Mouse (Mus musculus): ENCODE measurements at regions not wholly inside any gene's neighbourhood (a gene's known extent, or its start where the extent isn't known, plus 50 kb on each side); places are given as distances from the start of the nearest gene placed in this dataset.
"Not testable (repeated sequence)": the region's sequence is repeated elsewhere in the genome, so short reads cannot be mapped to it uniquely, and the experiment has no call there.

DNA sequence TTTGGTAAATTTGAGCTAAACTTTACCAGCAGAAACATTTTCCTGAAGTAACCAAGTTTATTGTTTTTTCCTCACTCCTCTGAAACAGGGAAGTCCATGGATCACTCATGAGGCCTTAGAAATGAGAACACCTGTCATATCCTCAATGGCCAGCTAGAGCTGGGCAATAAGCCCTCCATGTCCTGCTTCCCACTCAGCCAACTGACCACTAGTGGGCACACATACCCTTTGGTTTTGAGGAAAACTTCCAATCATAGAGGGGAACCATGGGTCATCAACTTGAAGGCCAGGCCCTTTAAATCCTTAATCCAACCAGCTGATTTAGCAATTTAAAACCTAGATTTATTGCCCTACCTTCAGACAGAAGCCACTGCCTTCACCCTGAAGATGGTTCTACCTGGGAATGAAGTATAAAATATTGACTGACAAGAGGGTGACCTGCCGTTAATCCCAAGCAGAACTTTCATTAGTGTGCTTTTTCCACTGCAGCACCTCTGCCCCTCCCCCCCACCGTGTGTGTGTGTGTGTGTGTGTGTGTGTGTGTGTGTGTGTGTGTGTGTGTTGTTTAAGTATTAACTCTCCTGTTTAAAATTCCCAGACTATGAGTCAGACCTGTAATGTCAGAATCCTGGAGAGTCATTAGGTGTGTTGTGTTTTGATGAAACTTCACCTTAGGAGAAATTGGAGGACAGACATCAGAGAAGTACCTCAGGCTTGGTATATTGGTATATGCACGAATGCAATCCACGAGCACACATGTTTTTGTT, 312.3 kb downstream of the Hdgfl1 start:
- DNase-seq (ENCODE audit: low read depth): no peak

DNA sequence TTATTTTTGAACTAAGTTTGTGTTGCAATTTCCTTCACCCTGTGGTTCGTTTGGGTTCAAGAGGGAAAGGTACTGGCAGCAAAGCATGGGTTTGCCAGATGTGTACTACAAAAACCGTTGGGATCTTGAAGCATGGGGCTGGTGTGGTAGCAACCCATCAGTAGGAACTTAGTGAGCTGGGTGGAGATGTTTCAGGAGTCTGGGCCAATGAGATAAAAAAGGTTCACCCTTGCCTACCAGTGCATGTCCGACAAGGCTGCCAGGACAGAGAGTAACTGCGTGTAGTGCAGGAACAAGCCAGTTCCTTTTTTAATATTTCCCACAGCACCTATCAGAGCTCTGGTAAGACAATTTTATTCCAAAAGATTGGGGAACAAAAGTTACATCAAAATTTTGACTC, 343.3 kb downstream of the Hdgfl1 start:
- no peak for DNase-seq (ENCODE audit: low read depth)

DNA sequence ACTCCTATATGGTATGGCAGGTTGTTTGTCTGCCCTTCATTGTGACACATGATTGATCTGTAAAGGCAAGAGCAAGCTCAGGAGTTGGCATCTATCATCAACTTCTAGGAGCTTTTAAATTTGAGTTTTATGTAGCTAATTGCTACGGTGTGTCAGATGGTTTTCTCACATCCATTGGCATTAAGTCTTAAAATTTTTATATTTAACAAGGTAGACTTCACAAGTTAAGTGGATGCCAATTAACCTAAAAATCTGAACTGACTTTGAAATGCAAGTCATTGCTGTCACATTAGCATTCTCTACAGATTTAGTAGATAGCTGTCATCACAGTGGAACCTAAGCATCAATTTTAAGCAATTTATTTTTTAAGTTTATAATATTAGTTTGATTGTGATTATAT, 345.5 kb downstream of the Hdgfl1 start:
- DNase-seq (ENCODE audit: low read depth): no peak

DNA sequence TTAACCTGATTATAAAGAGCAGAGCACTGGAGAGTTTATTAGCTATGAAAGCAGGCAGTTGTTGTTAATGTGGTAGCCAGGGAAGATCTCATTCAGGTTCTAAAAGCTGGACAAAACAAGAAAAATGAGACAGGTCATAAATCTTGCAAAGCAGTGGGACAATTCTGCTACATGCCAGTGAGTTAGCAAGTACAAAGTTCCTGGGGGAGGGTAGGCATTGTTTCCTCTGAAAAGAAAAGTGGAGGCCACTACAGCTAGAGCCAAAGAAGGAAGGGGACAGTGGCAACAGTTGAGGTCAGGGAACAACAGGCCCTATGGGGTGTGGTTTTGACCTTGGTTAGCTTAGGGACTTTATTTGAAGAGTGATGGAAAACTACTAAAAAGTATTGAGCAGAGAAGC, 364.2 kb downstream of the Hdgfl1 start:
- DNase-seq (ENCODE audit: low read depth): no peak

DNA sequence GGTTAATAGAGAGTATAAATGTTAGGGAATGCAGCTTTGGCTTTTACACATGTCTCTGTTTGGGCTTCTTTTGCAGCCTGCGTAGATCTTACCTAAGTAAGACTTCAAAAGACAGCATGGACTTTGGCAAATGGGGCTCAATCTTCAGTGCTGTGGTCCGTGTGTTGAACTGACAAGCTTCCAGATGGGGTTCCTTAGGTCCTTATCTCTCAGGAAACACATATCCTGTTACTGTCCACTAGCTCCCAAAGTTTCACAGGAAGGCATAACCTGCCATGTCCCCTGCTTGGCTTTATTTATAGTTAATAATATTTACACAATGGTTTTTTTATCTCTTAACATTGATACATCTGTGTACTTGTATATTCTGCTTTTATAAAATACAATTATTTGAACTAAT, 365.3 kb downstream of the Hdgfl1 start:
- no peak for DNase-seq (ENCODE audit: low read depth)

DNA sequence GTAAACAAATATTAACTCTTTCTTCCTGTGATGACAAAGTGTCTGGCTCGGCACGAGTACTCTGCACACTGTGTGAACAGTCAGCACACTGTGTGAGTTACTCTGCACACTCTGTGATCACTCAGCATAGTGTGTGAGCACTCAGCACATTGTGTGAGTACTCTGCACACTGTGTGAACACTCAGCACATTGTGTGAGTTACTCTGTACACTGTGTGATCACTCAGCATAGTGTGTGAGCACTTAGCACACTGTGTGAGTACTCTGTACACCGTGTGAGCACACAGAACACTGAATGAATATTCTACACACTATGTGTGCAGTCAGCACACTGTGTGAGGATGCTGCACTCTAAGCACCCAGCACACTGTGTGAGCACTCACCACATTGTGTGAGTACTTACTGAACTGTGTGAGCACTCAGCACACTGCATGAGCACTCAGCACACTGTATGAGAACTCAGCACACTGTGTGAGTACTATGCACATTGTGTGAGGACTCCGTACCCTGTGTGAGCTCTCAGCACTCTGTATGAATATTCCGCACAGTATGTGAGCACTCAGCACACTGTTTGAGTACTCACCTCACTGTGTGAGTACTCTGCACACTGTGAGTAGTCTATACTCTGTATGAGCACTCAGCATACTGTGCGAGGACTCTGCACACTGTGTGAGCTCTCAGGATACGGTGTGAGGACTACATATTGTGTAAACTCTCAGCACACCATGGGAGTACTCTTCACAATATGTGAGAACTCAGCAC, 381.9 kb downstream of the Hdgfl1 start:
- DNase-seq (ENCODE audit: low read depth): no peak

DNA sequence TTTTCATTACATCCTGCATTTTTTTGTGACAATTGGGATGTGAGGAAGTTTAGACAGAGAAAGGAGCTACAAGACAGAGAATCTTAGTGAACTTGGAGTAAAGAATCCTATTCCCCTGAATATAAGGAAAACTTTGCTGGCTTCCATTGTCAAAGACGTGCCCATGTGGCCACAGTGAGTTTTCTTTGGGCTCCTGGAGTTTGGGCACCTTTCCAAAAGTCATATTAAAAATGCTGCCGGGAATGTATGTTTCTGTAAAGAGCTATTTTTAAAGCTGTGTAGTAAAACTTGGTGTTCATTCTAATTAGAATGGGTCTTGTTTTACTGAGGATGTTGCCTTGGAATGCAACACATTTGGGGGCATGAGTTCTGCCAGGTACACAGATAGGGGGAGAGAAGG, 387.3 kb downstream of the Hdgfl1 start:
- no peak for DNase-seq (ENCODE audit: low read depth)

DNA sequence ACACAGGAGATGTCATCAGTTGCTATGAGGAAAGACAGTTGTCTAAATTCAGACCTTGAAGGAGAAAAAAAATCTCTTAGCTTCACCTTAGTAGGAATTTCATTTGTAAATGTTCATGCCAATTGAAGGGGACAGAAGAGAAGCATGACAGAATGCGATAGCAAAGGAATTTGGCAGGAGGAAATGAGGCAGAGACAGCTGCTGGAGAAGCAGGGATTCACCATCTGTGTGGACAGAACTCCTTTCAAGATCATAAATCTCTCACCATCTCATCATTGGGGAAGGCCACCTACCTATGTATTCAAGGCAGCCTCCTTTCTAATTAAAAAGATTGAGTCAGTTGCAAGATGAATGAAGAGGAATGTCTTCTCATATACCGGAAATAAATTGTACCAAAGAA, 387.8 kb downstream of the Hdgfl1 start:
- no peak for DNase-seq (ENCODE audit: low read depth)

DNA sequence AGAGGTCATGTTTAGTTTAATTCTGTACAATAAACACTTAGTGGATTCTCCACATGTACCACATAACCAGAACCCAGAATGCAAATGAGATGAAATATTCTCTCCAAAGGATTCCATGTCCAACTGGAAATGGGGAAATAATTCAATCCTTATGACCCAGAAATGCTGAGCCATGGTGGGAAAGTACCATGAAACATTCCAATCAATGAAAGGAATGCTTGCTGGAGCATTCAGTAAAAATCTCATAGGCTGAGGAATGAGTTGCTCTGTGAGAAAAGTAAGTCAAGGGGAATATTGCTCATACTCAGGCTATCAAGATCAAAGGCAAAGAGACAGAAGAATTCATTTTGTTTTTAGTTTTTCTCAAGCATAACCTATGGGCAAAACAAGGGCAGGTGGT, 394.4 kb downstream of the Hdgfl1 start:
- DNase-seq (ENCODE audit: low read depth): no peak

DNA sequence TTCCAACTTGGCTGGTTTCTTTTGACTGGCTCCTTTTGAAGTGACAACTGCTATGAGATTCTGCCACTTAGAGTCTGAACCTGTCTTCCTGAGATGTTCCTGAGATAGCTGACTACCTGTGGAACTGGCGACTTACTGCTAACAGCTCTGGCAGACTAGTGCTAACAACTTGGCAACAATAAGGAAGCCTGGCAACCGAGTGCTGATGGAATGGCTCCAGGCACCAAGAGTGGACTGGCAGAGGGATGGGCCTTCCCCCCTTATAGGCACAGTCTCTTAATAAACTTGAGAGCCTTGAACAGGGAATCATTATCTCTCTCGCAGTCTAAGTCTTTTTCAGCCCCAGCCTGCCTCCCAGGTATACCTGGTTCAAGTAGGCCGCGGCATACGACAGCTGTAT, 404.1 kb downstream of the Hdgfl1 start:
- not testable (repeated sequence) for DNase-seq (ENCODE audit: low read depth)

DNA sequence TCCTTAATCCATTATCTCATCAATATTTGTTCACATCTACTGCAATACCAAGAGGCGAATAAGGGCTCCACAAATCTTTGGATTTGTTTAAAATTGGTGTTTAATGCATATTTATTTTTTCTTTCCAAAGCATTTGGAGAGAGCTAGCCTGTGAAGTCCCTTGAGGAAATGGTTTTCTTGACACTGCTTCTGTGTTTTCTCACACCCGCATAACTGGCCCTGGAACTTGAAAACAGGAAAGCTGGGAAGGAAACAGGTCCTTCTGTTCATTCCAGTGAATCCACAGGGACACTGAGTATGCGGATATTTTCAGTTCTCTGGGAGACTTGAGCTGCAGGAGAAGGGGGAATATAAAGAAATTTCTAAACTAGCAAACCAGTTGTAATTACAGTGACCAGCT, 413.6 kb downstream of the Hdgfl1 start:
- no peak for DNase-seq (ENCODE audit: low read depth)

DNA sequence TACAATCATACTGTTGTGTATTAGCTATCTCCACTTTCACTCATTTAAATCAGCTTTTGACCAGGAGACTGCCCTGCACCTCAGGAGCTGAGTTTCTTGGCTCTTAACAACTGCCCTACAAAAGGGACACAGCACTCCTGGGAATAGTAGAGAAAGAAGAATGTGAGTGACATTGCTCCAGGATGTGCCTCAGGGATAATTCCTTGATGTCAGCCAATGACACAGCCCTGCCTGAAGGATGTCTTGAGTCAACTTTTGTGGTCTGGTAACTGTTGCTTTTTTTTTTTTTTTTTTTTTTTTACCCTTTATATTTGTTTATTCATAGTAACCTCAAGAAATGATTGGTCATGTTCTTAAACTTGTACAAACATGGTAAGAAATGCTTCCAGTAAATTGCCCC, 415.5 kb downstream of the Hdgfl1 start:
- no peak for DNase-seq (ENCODE audit: low read depth)

DNA sequence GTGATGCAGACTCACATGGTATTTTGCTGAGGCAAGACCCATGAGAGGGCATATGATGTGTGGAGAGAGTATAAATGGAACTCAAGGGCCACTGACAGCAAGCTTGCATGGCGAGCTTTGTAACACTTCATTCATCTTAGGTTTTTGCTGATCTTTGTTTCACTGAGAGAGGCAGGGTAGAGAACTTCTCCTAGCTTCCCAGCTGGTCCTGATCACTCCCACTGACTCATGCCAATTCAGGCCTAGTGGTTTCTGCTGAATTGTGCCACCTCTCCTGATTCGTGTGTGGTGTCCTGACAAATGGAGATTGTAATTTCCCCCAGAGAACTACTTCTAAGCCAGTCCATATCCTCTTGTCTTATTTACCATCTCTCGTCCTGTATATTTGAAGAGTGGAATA, 419.5 kb downstream of the Hdgfl1 start:
- no peak for DNase-seq (ENCODE audit: low read depth)

DNA sequence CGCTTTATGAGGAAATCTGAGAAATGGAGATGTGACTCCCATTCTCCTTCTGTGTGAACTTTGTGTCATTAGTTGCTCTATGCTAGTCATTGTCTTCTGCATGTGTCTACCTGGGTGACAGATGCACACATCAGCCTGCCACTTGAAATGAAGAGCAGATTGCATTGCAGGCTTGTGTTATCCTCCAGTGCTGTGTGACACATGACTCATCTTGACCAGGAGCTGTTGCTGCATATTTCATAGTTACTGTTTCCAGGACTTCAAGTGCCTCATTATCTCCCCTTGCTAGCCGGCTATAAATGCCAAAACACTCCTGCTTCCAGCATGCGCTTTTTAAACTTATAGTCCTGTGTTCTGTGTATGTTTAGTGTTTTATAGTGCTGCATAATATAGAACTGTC, 431.2 kb downstream of the Hdgfl1 start:
- no peak for DNase-seq (ENCODE audit: low read depth)

DNA sequence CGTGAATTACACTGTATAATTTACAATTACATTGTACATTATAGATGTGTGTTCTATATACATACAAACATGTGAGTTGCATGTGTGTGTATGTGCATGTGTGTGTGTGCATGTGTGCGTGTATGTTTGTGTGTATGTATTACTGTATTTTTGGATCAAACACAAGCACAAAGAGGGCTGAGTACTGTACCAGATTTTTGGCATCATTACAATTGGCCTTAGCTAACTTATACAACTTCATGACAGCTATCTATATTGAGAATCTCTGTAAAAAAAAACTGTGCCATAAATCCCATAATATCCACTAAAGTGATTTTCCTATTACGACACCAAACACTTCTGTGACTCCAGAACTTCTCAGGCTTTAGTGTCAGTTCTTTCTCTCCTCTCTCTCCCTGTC, 444.9 kb downstream of the Hdgfl1 start:
- DNase-seq (ENCODE audit: low read depth): no peak

DNA sequence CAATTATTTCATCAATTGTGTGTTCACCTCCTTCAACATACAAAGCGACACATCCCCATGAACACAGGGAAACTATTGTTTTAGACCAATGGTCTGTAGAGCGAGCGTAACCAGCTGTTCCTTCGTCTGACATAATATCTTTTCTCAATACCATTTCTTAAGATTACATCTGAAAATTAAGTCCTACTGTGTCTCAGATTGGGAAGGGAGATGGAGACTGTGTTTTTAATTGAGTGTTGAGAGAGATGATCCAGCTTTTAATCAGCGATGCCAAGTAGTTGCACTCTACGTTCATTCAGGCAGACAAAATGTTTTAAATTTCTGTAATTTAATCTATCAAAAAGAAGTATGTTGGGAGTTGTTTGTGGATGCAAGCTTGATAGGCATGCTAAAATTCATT, 445.3 kb downstream of the Hdgfl1 start:
- DNase-seq (ENCODE audit: low read depth): no peak

DNA sequence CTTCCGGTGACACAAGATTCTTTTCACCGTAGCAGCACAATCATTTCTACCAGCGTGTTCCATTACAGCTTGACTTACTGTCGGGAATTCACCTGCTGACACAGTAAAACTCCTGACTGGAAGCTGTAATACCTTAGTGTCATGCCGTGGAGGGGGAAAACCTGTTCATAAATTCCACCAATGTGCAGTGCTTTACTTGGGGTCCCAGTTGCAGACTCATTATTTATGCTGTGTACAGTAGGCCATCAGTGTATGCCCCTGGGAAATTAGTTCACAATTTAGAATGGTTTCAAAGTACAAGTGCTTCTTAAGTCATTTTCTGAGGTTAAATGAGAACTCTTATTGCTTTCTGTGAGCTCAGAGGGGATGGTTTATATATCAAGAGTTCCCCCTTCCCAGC, 451.4 kb downstream of the Hdgfl1 start:
- no peak for DNase-seq (ENCODE audit: low read depth)

DNA sequence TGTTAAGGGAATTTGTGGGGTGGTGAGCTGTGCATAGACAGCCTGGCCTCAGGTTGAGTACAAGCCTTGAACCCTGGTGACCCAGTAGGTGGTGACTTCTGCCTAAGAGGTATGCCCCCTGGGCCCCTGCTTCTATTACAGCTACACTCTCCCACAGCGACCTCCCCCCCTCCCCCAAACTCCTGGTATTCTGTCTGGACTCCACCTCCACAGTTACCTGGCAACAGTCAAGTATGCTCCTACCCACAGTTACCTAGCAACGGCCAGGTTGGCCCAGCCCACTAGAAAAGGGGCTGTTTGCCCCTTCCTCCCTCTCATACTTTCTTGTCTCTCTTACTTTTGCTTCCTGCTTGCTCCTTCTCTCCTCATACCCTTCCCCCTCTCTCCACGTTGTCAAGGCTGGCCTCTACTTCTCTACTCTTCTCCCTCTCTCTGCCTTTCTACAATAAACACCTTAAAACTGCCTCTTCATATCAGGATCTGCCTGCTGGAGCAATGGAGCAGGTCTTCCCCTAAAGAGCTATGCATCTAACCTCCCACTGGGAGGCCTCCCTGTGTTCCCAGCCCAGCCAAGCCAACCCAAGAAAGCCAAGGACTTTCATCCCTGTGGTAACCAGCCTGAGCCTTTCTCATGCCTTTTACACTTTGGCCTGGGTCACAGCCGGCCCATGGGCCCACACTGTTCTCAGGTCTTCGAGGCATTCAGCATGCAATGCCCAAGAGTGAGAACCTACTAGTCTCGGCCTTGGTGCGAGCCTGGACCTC, 457.5 kb downstream of the Hdgfl1 start:
- DNase-seq (ENCODE audit: low read depth): no peak

DNA sequence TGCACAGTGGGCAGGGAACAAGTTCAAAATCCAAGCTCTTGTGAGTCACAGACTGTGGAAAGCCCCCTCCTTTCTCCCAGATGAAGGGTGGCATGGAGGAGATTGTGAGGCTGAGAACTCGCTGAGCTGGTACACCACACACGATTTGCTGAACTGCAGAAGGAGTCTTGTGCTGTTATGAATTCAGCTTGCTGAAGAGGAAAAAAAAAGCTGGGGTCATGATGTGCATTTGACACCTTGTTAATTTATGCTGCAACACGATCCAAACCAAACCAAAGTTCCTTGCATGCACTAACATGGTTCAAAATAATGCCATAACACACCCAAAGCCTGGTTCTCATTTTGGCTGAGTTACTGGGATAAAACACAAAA, 485.9 kb downstream of the Hdgfl1 start:
- no peak for DNase-seq (ENCODE audit: low read depth)

DNA sequence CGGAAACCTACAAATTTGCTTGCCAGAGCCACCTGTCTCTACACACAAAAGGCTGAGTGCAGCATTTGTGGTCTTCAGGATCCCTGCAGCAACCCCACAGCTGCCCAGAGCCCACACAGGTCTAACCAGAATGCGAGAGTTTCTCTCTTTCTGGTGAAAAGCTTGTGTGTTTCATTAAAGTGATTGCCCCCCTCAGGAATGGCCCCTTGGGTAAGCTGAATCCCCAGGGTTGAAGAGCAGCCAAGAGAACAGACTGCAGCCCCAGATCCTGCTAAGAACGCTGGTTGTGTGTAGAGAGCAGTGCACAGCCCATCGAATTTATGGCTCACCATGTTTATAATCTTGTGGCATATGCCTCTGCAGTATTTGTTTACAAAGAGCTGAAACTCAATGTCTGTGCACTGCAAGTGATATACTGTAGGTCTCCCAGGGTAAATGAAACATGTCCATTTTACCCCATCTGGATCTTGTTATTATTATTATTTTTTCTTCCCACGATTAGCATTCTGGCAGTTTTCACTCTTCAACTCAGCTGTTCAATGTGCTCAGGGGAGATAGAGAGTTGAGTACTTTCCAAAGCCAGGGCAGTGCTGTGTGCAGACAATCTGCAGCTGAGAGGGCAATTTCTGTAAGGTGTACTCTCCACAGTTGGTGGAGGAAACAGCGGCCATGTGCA, 486.4 kb downstream of the Hdgfl1 start:
- no peak for DNase-seq (ENCODE audit: low read depth)

DNA sequence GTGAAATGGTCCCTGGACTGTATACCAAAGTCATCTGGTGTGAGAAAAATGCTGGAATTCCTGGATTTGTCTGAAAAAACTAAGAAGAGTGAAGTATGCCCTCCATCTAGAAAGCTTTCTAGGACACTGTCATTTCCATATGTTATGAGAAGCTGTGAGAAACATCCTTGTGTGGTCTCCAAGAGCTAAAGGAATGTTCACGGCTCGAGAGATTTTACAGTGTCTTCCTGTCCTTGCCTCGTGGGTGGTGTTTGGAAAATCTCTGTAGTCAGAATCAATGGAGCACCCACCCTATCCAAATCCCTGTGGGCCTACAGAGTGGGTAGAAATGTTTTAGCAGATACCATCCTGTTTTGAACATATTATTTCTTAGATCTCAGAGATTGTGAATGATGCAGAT, 487.7 kb downstream of the Hdgfl1 start:
- no peak for DNase-seq (ENCODE audit: low read depth)

DNA sequence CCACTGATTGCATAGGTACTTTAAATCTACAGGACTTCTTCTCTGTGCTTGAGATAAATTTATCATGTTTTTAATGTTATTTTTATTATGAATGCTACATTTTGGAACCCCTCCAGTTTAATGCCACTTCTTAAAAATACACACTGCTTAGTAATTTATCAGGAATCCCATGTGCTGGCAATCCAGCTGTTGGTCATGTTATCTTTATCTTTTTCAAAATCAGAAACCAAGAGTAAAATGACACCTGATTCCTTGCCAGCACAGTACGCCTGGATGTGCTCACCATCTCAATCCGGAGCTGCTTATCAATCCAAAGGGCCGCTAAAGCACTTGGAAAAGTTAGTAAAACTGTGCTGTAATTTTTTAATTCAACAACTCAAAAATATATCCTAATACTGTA, 497.1 kb downstream of the Hdgfl1 start:
- DNase-seq (ENCODE audit: low read depth): no peak

DNA sequence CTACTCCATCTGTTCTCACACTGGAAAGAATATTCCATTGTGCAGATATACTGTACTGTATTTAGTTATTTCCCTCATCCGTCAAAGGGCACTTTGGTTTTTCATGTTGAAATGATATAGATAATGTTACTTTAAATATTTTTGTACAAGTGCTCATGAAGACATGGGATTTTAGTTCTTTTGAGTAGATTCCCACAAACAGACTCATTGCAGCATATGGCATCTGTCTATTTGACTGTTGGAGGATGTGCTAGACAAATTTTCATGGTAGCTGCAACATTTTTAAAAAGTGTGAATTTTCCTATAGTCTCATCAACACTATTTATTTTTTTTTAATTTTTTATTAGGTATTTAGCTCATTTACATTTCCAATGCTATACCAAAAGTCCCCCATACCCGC, 502.5 kb downstream of the Hdgfl1 start:
- DNase-seq (ENCODE audit: low read depth): no peak

Measured in naive thymus-derived CD4-positive, alpha-beta T cell, adult 2 months (primary cell).